Mouse (Mus musculus) midbrain, postnatal 0 days (tissue): Measurements from ENCODE around the gene Hbb-bs. TPM values are rescaled to one million over a fixed set of nuclear protein-coding genes. Genes with fewer than 3 reads are reported as not detected.

ENCODE experiments used
- ATAC-seq: fragments of 200-750 bp; cut with Nextera tagmentation; 2 replicates; pipeline ENCODE4 v1.8.0; 2017; ENCODE audit warnings: moderate number of reproducible peaks, mild to moderate bottlenecking, moderate TSS enrichment, moderate library complexity; ENCODE audit not compliant: low FRiP score
- DNase-seq: peaks from one replicate; pipeline ENCODE4 v3.0.0-alpha.2; 2015; ENCODE audit warnings: low spot score
- H3K27ac ChIP-seq: fragments of 300-500 bp; sonication (generic); 2 replicates; pipeline ENCODE4 v1.5.1; 2014; ENCODE audit warnings: low read depth, mild to moderate bottlenecking, low read length, mixed read lengths
- H3K27me3 ChIP-seq: fragments of 300-500 bp; sonication (generic); 2 replicates; pipeline ENCODE4 v1.6.1; 2014; ENCODE audit warnings: low read length, control low read depth, mixed read lengths; ENCODE audit not compliant: insufficient read depth
- H3K36me3 ChIP-seq: fragments of 300-500 bp; sonication (generic); 2 replicates; pipeline ENCODE4 v1.6.1; 2014; ENCODE audit warnings: low read length, control low read depth, mixed read lengths; ENCODE audit not compliant: insufficient read depth
- H3K4me1 ChIP-seq: fragments of 300-500 bp; sonication (generic); 2 replicates; pipeline ENCODE4 v1.6.1; 2014; ENCODE audit warnings: mild to moderate bottlenecking, control low read depth, antibody characterized with exemption, low read length, mixed read lengths; ENCODE audit not compliant: insufficient read depth
- H3K4me2 ChIP-seq: fragments of 300-500 bp; sonication (generic); 2 replicates; pipeline ENCODE4 v1.6.1; 2014; ENCODE audit warnings: low read depth, mild to moderate bottlenecking, low read length, mixed read lengths; ENCODE audit not compliant: poor library complexity, severe bottlenecking
- H3K4me3 ChIP-seq: fragments of 300-500 bp; sonication (generic); 2 replicates; pipeline ENCODE4 v1.5.1; 2014; ENCODE audit warnings: low read depth, mild to moderate bottlenecking, low read length, moderate library complexity
- H3K9ac ChIP-seq: fragments of 300-500 bp; sonication (generic); replicated peaks from 2 replicates; pipeline ENCODE4 v1.6.1; 2014; ENCODE audit warnings: mild to moderate bottlenecking, low read length, moderate library complexity, mixed read lengths; ENCODE audit not compliant: poor library complexity, severe bottlenecking
- H3K9me3 ChIP-seq: fragments of 300-500 bp; sonication (generic); 2 replicates; pipeline ENCODE4 v1.6.1; 2016; ENCODE audit warnings: low read length, control low read depth
- CTCF ChIP-seq: IDR thresholded peaks from 2 replicates; pipeline ENCODE4 v1.5.1; 2016; ENCODE audit warnings: antibody characterized with exemption, mild to moderate bottlenecking
- WGBS: fragments of 180-500 bp; shearing (Covaris S2); extraction: QIAGEN DNeasy Blood & Tissue Kit; methylation state at CpG from one replicate; pipeline ENCODE4 v1.1.7; 2014; 5-methylcytosine and 5-hydroxymethylcytosine counted together
- polyA plus RNA-seq: library from polyadenylated mRNA; unstranded; fragments of >200 nt; fragmentation: Nextera tagmentation; extraction: Ambion mirVana; gene quantifications from 2 replicates; pipeline ENCODE4 v1.2.1, GENCODE M21; 2015
- total RNA-seq: library from RNA; depleted of rRNA; stranded (reverse); fragments of >200 nt; gene quantifications from 2 replicates; pipeline ENCODE4 v1.2.3, GENCODE M21; 2014; rRNA removed

The Hbb-bs gene
- total RNA-seq (1,016 and 1,022 TPM in 2 replicates), polyA plus RNA-seq (709 and 771 TPM in 2 replicates)

DNA sequence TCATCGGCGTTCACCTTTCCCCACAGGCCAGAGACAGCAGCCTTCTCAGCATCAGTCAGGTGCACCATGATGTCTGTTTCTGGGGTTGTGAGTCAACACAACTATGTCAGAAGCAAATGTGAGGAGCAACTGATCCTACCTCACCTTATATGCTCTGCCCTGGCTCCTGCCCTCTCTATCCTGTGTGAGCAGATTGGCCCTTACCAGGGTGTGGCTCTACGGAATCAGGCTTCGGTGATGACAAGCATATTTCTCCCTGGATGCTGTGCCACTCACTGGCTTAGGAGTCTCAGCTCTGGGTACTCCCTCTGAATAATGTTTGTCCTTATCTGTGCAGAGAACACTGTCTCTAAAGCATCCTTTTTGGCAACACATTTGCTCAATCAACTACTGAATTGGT lies at the start of gene Hbb-bs:
Hbb-bs (minus strand) TSS at position 289 of the 400 bp plus-strand sequence.
- no peaks in the 10 kb centered on the region for H3K36me3 ChIP-seq
- H3K4me2 ChIP-seq = no peak within 1 kb of the TSS
- ATAC-seq (no peak), DNase-seq (no peak)
- H3K9ac ChIP-seq = no peak within 1 kb of the TSS
- no peak within 1 kb of the TSS for H3K27ac ChIP-seq
- TF ChIP-seq CTCF = no peak
- 98% methylated on average over 4 of the region's 4 CpGs for WGBS
- H3K9me3 ChIP-seq = no peaks in the 10 kb centered on the region
- H3K4me1 ChIP-seq = no peaks in the 10 kb centered on the region
- H3K4me3 ChIP-seq = no peak within 1 kb of the TSS
- H3K27me3 ChIP-seq = no peaks in the 10 kb centered on the region

DNA sequence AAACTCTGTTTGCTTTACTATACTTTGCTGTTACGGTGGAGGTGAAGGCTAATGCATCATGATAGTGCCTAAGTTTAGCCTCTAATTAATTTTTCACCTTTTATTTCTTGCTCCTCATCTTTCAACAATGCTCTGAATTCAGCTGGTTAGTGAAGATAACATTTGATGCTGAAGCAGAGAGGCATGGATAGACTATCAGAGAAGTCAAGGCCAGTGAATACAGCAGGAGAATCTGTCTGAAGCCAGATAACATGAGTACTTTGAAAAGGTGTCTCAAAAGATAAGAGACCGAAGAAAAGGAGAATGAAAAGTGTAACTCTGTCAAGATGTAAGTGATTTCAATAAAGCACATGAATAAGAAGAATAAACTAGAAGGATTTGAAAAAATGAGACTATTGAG lies 49.2 kb upstream of the Hbb-bs start:
- Histone ChIP-seq H3K36me3 (no peaks in the 10 kb centered on the region), H3K9me3 (no peaks in the 10 kb centered on the region), H3K4me1 (no peaks in the 10 kb centered on the region), H3K9ac (no peak overlapping the region), H3K27me3 (no peaks in the 10 kb centered on the region), H3K4me3 (no peak overlapping the region), H3K27ac (no peak overlapping the region), H3K4me2 (no peak overlapping the region)
- 82% methylated on average over 2 of the region's 2 CpGs for WGBS
- no peak for DNase-seq
- no peak for TF ChIP-seq CTCF
- ATAC-seq = no peak

DNA sequence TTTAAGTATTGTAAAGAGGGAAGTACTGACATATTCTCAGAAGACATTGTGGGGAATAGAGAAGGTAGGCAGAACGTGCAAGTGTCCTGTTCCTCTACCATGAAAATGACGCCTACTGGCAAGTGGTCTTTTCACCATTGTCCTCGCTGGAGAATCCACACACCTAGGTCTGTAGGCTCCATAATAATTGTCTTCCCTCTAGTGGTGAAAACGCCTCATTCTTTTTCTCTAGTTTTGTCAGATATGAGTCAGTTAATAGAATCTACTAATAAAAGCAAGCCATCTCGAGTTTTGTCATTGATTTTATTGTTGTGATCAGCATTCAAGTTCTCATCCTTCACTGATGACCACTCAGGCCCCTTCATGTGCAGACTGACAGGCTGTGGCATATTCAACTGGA lies 46.6 kb upstream of the Hbb-bs start:
- DNase-seq = peak; percentile 12
- Histone ChIP-seq H3K4me3 (no peak overlapping the region), H3K4me1 (no peaks in the 10 kb centered on the region), H3K9ac (no peak overlapping the region), H3K36me3 (no peaks in the 10 kb centered on the region), H3K27ac (no peak overlapping the region), H3K27me3 (no peaks in the 10 kb centered on the region), H3K9me3 (no peaks in the 10 kb centered on the region), H3K4me2 (no peak overlapping the region)
- 47% methylated on average over 5 of the region's 5 CpGs for WGBS
- TF ChIP-seq CTCF = peak; percentile 56
- no peak for ATAC-seq

- ATAC-seq = no peak
- Histone ChIP-seq H3K4me1 (no peaks in the 10 kb centered on the region), H3K27ac (no peak overlapping the region), H3K4me2 (no peak overlapping the region), H3K36me3 (no peaks in the 10 kb centered on the region), H3K9ac (no peak overlapping the region), H3K9me3 (no peaks in the 10 kb centered on the region), H3K27me3 (no peaks in the 10 kb centered on the region), H3K4me3 (no peak overlapping the region)
- 6% methylated on average over 1 of the region's 1 CpGs for WGBS
- peak; percentile 78 for TF ChIP-seq CTCF
- DNase-seq = peak; percentile 69
Observed at GRCm38 (mm10) chr7:103873064-103873463, 45.2 kb upstream of the Hbb-bs start.

DNA sequence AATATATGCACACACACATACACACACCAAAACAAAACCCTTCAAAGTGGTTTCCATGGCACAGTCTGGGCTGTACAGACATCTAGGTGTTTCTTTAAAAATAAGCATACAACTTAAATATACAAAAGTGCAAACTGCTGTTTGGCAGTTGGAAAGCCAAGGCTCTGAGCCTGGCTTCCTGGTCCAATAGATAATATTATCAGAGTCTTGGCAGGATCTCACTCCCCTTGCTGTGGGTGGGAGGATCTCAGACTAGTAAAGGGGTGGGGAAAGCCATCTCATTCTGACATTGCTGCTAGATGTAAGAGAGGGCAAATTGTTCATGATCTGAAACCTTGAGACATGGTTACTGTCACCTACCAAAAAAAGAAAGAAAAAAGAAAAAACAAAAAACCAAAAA lies 42.8 kb upstream of the Hbb-bs start:
- Histone ChIP-seq H3K4me2 (no peak overlapping the region), H3K36me3 (no peaks in the 10 kb centered on the region), H3K4me3 (no peak overlapping the region), H3K4me1 (no peaks in the 10 kb centered on the region), H3K27ac (no peak overlapping the region), H3K9ac (no peak overlapping the region), H3K27me3 (no peaks in the 10 kb centered on the region), H3K9me3 (no peaks in the 10 kb centered on the region)
- DNase-seq (no peak), ATAC-seq (no peak)
- TF ChIP-seq CTCF = no peak

GRCm38 (mm10) chr7:103865716-103866115 lies 37.8 kb upstream of the Hbb-bs start:
- Histone ChIP-seq H3K4me1 (no peaks in the 10 kb centered on the region), H3K9ac (no peak overlapping the region), H3K27me3 (no peaks in the 10 kb centered on the region), H3K4me3 (no peak overlapping the region), H3K36me3 (no peaks in the 10 kb centered on the region), H3K9me3 (no peaks in the 10 kb centered on the region), H3K27ac (no peak overlapping the region), H3K4me2 (no peak overlapping the region)
- TF ChIP-seq CTCF = no peak
- no peak for ATAC-seq
- DNase-seq = no peak
